Mouse (Mus musculus) liver, embryonic 15.5 days (tissue): ENCODE measurements at regions not wholly inside any gene's neighbourhood (a gene's known extent, or its start where the extent isn't known, plus 50 kb on each side); places are given as distances from the start of the nearest gene placed in this dataset.

ENCODE experiments used
- ATAC-seq: fragments of 200-750 bp; cut with Nextera tagmentation; 2 replicates; pipeline ENCODE4 v1.8.0; 2017; ENCODE audit warnings: moderate number of reproducible peaks, mild to moderate bottlenecking, moderate library complexity; ENCODE audit not compliant: insufficient read depth
- H3K27ac ChIP-seq: fragments of 300-500 bp; sonication (generic); replicated peaks from 2 replicates; pipeline ENCODE4 v1.5.1; 2015; ENCODE audit warnings: mild to moderate bottlenecking, inconsistent platforms
- H3K27me3 ChIP-seq: fragments of 300-500 bp; sonication (generic); 2 replicates; pipeline ENCODE4 v1.6.1; 2015; ENCODE audit warnings: mild to moderate bottlenecking, inconsistent platforms
- H3K36me3 ChIP-seq: fragments of 300-500 bp; sonication (generic); replicated peaks from 2 replicates; pipeline ENCODE4 v1.6.1; 2015; ENCODE audit warnings: moderate library complexity, mild to moderate bottlenecking, inconsistent platforms
- H3K4me1 ChIP-seq: fragments of 300-500 bp; sonication (generic); replicated peaks from 2 replicates; pipeline ENCODE4 v1.6.1; 2015; ENCODE audit warnings: inconsistent platforms
- H3K4me2 ChIP-seq: fragments of 300-500 bp; sonication (generic); 2 replicates; pipeline ENCODE4 v1.6.1; 2015; ENCODE audit warnings: moderate library complexity, mild to moderate bottlenecking, inconsistent platforms
- H3K4me3 ChIP-seq: fragments of 300-500 bp; sonication (generic); replicated peaks from 2 replicates; pipeline ENCODE4 v1.5.1; 2015; ENCODE audit warnings: mild to moderate bottlenecking, inconsistent platforms
- H3K9ac ChIP-seq: fragments of 300-500 bp; sonication (generic); 2 replicates; pipeline ENCODE4 v1.6.1; 2015; ENCODE audit warnings: moderate library complexity, mild to moderate bottlenecking, inconsistent platforms
- H3K9me3 ChIP-seq: fragments of 300-500 bp; sonication (generic); replicated peaks from 2 replicates; pipeline ENCODE4 v1.6.1; 2016; ENCODE audit warnings: inconsistent platforms
- WGBS: fragments of 180-500 bp; shearing (Covaris S2); methylation state at CpG from one replicate; pipeline ENCODE4 v1.1.7; 2015; ENCODE audit warnings: mixed read lengths; ENCODE audit not compliant: insufficient replicate concordance; 5-methylcytosine and 5-hydroxymethylcytosine counted together

GRCm38 (mm10) chr8:89680937-89681336 lies 637.0 kb upstream of the Sall1 start:
- Histone ChIP-seq H3K4me2 (no peak overlapping the region), H3K4me1 (no peaks in the 10 kb centered on the region), H3K4me3 (no peak overlapping the region), H3K27ac (no peak overlapping the region; the same call in 1 of the 2 replicates), H3K9me3 (no peaks in the 10 kb centered on the region), H3K27me3 (no peaks in the 10 kb centered on the region), H3K36me3 (no peaks in the 10 kb centered on the region), H3K9ac (no peak overlapping the region)
- WGBS, result 58% methylated on average over 4 of the region's 4 CpGs
- no peak for ATAC-seq

- no peak overlapping the region for H3K9ac ChIP-seq
- H3K27me3 ChIP-seq, result no peaks in the 10 kb centered on the region
- 46% methylated on average over 5 of the region's 5 CpGs for WGBS
- H3K4me2 ChIP-seq, result no peak overlapping the region
- H3K4me1 ChIP-seq, result no peaks in the 10 kb centered on the region
- ATAC-seq, result no peak
- no peaks in the 10 kb centered on the region for H3K36me3 ChIP-seq
- H3K9me3 ChIP-seq, result no peaks in the 10 kb centered on the region
- H3K27ac ChIP-seq, result no peak overlapping the region; the same call in 1 of the 2 replicates
- no peak overlapping the region for H3K4me3 ChIP-seq
Observed at GRCm38 (mm10) chr8:89680341-89680740, 636.4 kb upstream of the Sall1 start.

GRCm38 (mm10) chr8:89679551-89679950 lies 635.6 kb upstream of the Sall1 start:
- no peak overlapping the region for H3K9ac ChIP-seq
- WGBS, result 72% methylated on average over 4 of the region's 4 CpGs
- no peak overlapping the region for H3K4me2 ChIP-seq
- no peak overlapping the region for H3K27ac ChIP-seq
- H3K4me1 ChIP-seq, result no peaks in the 10 kb centered on the region
- no peaks in the 10 kb centered on the region for H3K27me3 ChIP-seq
- no peaks in the 10 kb centered on the region for H3K36me3 ChIP-seq
- H3K9me3 ChIP-seq, result no peaks in the 10 kb centered on the region
- ATAC-seq, result no peak
- H3K4me3 ChIP-seq, result no peak overlapping the region

DNA sequence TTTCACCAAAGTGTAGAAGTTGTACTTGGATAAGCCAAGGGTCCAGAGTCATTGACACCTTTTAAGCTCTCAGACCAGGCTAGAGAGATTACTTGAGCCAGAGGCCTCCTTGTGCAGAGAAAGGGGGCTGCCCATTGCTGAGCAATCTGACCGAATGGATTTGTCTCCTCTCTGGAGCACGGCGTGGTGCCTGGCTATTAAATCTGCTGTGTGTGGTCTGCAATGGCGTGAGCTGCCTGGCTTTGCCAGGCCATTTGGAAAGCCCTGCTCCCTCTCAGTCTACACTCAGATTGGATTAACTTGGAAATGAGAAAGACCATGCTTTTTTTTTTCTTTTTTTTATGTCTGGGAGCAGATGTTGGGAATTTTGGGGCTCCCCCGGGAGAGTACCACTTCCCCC lies 633.3 kb upstream of the Sall1 start:
- Histone ChIP-seq H3K9me3 (no peaks in the 10 kb centered on the region), H3K27me3 (no peaks in the 10 kb centered on the region), H3K4me1 (no peaks in the 10 kb centered on the region), H3K4me2 (no peak overlapping the region), H3K27ac (no peak overlapping the region), H3K36me3 (no peaks in the 10 kb centered on the region), H3K9ac (no peak overlapping the region), H3K4me3 (no peak overlapping the region)
- 70% methylated on average over 5 of the region's 5 CpGs for WGBS
- no peak for ATAC-seq

DNA sequence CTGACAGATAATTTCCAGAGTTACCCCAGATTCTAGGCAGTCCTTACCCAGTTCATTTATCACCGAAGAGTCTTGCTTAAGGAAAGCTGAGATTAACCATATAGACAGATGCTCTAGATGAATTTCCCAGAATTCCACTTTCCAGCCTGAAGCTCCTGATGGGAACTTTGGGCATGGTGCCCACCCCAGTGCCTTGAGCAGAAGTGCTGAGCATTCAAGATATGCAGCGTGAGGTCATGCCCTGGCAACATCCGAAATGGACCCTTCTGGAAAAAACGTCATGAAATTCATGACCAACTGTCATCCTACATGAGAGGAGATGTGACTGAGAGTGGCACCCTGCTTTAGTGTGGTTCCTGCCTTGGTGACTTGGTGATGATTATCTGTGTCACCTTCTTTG lies 629.9 kb upstream of the Sall1 start:
- WGBS, result 74% methylated on average over 4 of the region's 4 CpGs
- Histone ChIP-seq H3K27me3 (no peaks in the 10 kb centered on the region), H3K9ac (no peak overlapping the region), H3K36me3 (no peaks in the 10 kb centered on the region), H3K4me2 (no peak overlapping the region), H3K4me1 (no peaks in the 10 kb centered on the region), H3K27ac (no peak overlapping the region), H3K4me3 (no peak overlapping the region), H3K9me3 (no peaks in the 10 kb centered on the region)
- no peak for ATAC-seq

DNA sequence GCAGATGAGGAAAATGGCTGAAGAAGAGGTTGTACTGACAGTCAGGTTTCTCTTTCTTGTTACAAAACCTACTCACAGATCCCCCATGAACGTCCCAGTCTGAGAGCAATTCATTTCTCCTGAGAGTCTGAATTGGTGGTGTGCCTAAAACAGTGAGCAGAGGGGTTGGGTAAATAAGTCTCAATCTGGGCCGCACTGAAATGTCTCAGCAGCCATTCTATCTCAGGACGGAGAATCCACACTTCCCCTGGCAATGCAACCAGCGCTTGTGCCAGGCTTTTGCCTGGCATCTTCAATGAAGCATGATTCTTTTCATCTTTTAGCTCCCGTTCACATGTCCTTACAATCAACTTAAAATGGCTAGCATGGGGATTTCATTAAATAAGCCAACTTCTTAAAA lies 628.7 kb upstream of the Sall1 start:
- no peak for ATAC-seq
- Histone ChIP-seq H3K9me3 (no peaks in the 10 kb centered on the region), H3K4me1 (no peaks in the 10 kb centered on the region), H3K27me3 (no peaks in the 10 kb centered on the region), H3K4me3 (no peak overlapping the region), H3K4me2 (no peak overlapping the region), H3K9ac (no peak overlapping the region), H3K27ac (no peak overlapping the region), H3K36me3 (no peaks in the 10 kb centered on the region)
- 64% methylated on average over 5 of the region's 5 CpGs for WGBS

DNA sequence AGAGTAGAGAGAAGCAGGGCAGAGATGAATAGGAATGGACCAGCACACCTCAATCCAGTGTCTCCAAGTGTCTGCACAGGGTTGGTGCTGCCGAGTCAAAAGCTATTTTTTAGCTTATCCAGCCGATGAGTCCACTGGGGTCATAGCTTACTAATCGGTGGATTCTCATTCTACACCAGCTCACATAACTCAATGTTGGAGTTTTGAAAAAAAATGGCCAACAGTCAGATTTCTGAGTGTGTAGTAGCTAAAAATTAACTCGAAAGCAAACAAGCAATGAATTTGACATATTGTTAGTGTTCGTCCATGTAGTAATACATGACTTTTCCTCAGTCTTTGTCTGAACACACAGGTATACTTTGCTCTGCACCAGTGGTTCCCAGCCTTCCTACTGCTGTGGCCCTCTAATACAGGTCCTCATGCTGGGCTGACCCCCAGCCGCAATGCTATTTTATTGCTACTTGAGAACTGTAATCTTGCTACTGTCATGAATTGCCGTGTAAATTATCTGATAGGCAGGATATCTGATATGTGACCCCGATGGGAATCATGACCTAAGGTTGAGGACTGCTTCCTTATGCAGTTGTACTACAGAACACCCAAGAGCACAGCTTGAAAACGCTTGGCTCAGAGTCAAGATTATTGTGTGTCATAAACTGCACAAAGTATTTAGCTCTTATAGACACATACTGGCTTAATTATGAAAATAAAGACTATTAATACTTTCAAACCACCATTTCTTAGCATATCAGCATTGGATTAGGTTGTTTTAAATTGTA lies 621.1 kb upstream of the Sall1 start:
- Histone ChIP-seq H3K36me3 (no peaks in the 10 kb centered on the region), H3K27ac (no peak overlapping the region), H3K4me2 (no peak overlapping the region), H3K9ac (no peak overlapping the region), H3K27me3 (no peaks in the 10 kb centered on the region), H3K9me3 (no peaks in the 10 kb centered on the region), H3K4me3 (no peak overlapping the region), H3K4me1 (no peaks in the 10 kb centered on the region)
- 59% methylated on average over 9 of the region's 9 CpGs for WGBS
- ATAC-seq, result no peak

DNA sequence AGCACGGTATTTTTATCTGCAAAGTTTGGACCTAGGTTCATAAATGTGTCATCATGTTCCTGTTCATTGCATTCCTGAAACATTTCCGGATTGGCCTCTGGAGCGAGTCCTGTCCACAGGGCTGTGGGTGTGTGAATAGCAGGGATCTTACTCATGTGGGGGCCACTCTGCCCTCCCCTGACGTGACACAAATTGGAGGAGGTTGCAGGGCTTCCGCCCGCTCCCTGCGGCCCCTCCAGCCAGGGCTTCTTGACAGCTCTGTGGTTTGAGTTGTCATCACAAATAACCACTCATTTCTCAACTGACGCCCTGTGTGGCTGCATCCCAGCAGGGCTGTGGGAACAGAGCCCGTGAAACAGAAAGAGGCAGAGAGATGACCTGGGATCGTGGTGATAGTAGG lies 619.9 kb upstream of the Sall1 start:
- WGBS, result 15% methylated on average over 10 of the region's 10 CpGs
- H3K4me1 ChIP-seq, result no peaks in the 10 kb centered on the region
- ATAC-seq, result peak; percentile 25; the same call in 1 of the 2 replicates
- H3K27ac ChIP-seq, result no peak overlapping the region
- no peak overlapping the region for H3K9ac ChIP-seq
- H3K27me3 ChIP-seq, result no peaks in the 10 kb centered on the region
- no peaks in the 10 kb centered on the region for H3K36me3 ChIP-seq
- H3K9me3 ChIP-seq, result no peaks in the 10 kb centered on the region
- H3K4me3 ChIP-seq, result no peak overlapping the region
- no peak overlapping the region for H3K4me2 ChIP-seq

- WGBS, result 32% methylated on average over 14 of the region's 14 CpGs
- Histone ChIP-seq H3K9me3 (no peaks in the 10 kb centered on the region), H3K36me3 (no peaks in the 10 kb centered on the region), H3K4me2 (no peak overlapping the region), H3K9ac (no peak overlapping the region), H3K4me3 (no peak overlapping the region), H3K4me1 (no peaks in the 10 kb centered on the region), H3K27me3 (no peaks in the 10 kb centered on the region), H3K27ac (no peak overlapping the region)
- ATAC-seq, result no peak
Observed at GRCm38 (mm10) chr8:89658998-89659944, 615.3 kb upstream of the Sall1 start.

GRCm38 (mm10) chr8:89655369-89655768 lies 611.4 kb upstream of the Sall1 start:
- no peak for ATAC-seq
- H3K4me2 ChIP-seq, result no peak overlapping the region
- H3K36me3 ChIP-seq, result no peaks in the 10 kb centered on the region
- WGBS, result 69% methylated on average over 14 of the region's 14 CpGs
- no peaks in the 10 kb centered on the region for H3K9me3 ChIP-seq
- no peak overlapping the region for H3K4me3 ChIP-seq
- H3K27ac ChIP-seq, result no peak overlapping the region
- no peaks in the 10 kb centered on the region for H3K27me3 ChIP-seq
- H3K9ac ChIP-seq, result no peak overlapping the region
- no peaks in the 10 kb centered on the region for H3K4me1 ChIP-seq

GRCm38 (mm10) chr8:89649207-89649890 lies 605.4 kb upstream of the Sall1 start:
- Histone ChIP-seq H3K27me3 (no peaks in the 10 kb centered on the region), H3K27ac (no peak overlapping the region), H3K9me3 (no peaks in the 10 kb centered on the region), H3K4me3 (no peak overlapping the region), H3K36me3 (no peaks in the 10 kb centered on the region), H3K9ac (no peak overlapping the region), H3K4me2 (no peak overlapping the region), H3K4me1 (no peaks in the 10 kb centered on the region)
- no peak for ATAC-seq
- 11% methylated on average over 5 of the region's 5 CpGs for WGBS
